Mouse (Mus musculus): ENCODE measurements around the gene Zdhhc19.

Zdhhc19 gene

GRCm38 (mm10) chr16:32607562-32608343 is 111.7 kb downstream of the Zdhhc19 start:
- POLR2A ChIA-PET: interaction anchor here (0.6 to 10.0 kb wide), 59 partner anchors 8 to 664 kb away, joined by 3 to 169 read pairs (median 7); partner anchors contain the start of genes Fbxo45 (in 1 of the 4), Rnf168 (in 1 of the 4), Senp5 (in 1 of the 4) and Smco1 (in 1 of the 4)

GRCm38 (mm10) chr16:32608344-32608711 is 112.3 kb downstream of the Zdhhc19 start:
- CTCF ChIA-PET: interaction anchor here in 3 of 4 experiments (0.5 to 2.0 kb wide), 7 partner anchors 51 to 613 kb away, joined by 3 to 9 read pairs (median 4); no protein-coding TSS in a partner anchor
- POLR2A ChIA-PET: interaction anchor here (0.6 to 10.0 kb wide), 118 partner anchors 8 to 820 kb away, joined by 3 to 169 read pairs (median 5); partner anchors contain the start of genes Fbxo45 (in 2 of the 4), Pcyt1a (in 2 of the 4), Wdr53 (in 2 of the 4) and Iqcg (in 1 of the 4)

More at GRCm38 (mm10) chr16:32607562-32608343, 111.7 kb downstream of the Zdhhc19 start:
- CTCF ChIA-PET: interaction anchor here in 3 of 4 experiments (0.6 to 2.0 kb wide), 3 partner anchors 108 to 1569 kb away, joined by 3 to 6 read pairs (median 5); no protein-coding TSS in a partner anchor

- ChIA-PET CTCF (interaction anchor here (0.5 to 2.0 kb wide), 13 partner anchors 50 to 613 kb away, joined by 3 to 9 read pairs (median 4); no protein-coding TSS in a partner anchor), POLR2A (interaction anchor here (0.5 to 10.0 kb wide), 149 partner anchors 8 to 820 kb away, joined by 3 to 169 read pairs (median 5); partner anchors contain the start of genes Fbxo45 (in 2 of the 4), Pcyt1a (in 2 of the 4), Tnk2 (in 2 of the 4) and Wdr53 (in 2 of the 4))
Measured at GRCm38 (mm10) chr16:32608712-32609400, 112.8 kb downstream of the Zdhhc19 start, which contains the start of gene Tfrc. Gene Tfrc (plus strand): TSS chr16:32608920.

- POLR2A ChIA-PET: interaction anchor here (0.5 to 10.0 kb wide), 123 partner anchors 7 to 641 kb away, joined by 3 to 169 read pairs (median 5); partner anchors contain the start of genes Fbxo45 (in 2 of the 4), Tnk2 (in 2 of the 4), Wdr53 (in 2 of the 4) and Pcyt1a (in 1 of the 4)
- CTCF ChIA-PET: interaction anchor here in 3 of 4 experiments (0.5 to 2.0 kb wide), 8 partner anchors 61 to 203 kb away, joined by 3 to 6 read pairs (median 4); no protein-coding TSS in a partner anchor
Measured at GRCm38 (mm10) chr16:32609401-32609779, 113.3 kb downstream of the Zdhhc19 start.

GRCm38 (mm10) chr16:32610460-32611255 is 114.6 kb downstream of the Zdhhc19 start:
- CTCF ChIA-PET: interaction anchor here in 1 of 4 experiments (1.3 kb wide), 1 partner anchor 25 kb away, joined by 3 read pairs; no protein-coding TSS in a partner anchor
- POLR2A ChIA-PET: interaction anchor here in 3 of 4 experiments (0.6 to 10.0 kb wide), 51 partner anchors 10 to 319 kb away, joined by 3 to 169 read pairs (median 6); partner anchors contain the start of gene Tnk2 (in 1 of the 3)
